Mouse (Mus musculus): ENCODE results near the gene Wrnip1.

GRCm38 (mm10) chr13:32867030-32867429 is 65.2 kb downstream of the Wrnip1 start:
- TF ChIP-seq USF1 (IDR thresholded peaks at IDR 0.05; ENCODE audit: low read depth): no peak
- no peak for TF ChIP-seq CTCF (IDR thresholded peaks at IDR 0.05; ENCODE audit: control insufficient read depth, insufficient read depth, insufficient read length)
- no peak for TF ChIP-seq MYOD1 (IDR thresholded peaks at IDR 0.05; ENCODE audit: control insufficient read depth, insufficient read length, low read depth)
- no peak for TF ChIP-seq CEBPB (IDR thresholded peaks at IDR 0.05; ENCODE audit: low read depth)

All from C2C12 (cell line).